Mouse (Mus musculus) testis, adult 2 months (tissue): ENCODE measurements around the gene Ap1ar. TPM values are rescaled to one million over a fixed set of nuclear protein-coding genes. Genes with fewer than 3 reads are reported as not detected.

Experiments used
- H3K27ac ChIP-seq: fragments of 200-500 bp; 2 replicates; pipeline ENCODE4 v1.5.1; 2012; ENCODE audit warnings: low read depth, low read length; ENCODE audit not compliant: control insufficient read depth, insufficient read depth
- H3K27me3 ChIP-seq: fragments of 200-500 bp; 2 replicates; pipeline ENCODE4 v1.6.1; 2012; ENCODE audit warnings: mild to moderate bottlenecking, low read length, moderate library complexity; ENCODE audit not compliant: control insufficient read depth, insufficient read depth
- H3K36me3 ChIP-seq: fragments of 200-500 bp; 2 replicates; pipeline ENCODE4 v1.6.1; 2012; ENCODE audit warnings: mild to moderate bottlenecking, low read length; ENCODE audit not compliant: control insufficient read depth, insufficient read depth
- H3K4me1 ChIP-seq: fragments of 200-500 bp; 2 replicates; pipeline ENCODE4 v1.6.1; 2012; ENCODE audit warnings: low read length; ENCODE audit not compliant: control insufficient read depth, insufficient read depth
- H3K4me3 ChIP-seq: fragments of 200-500 bp; 2 replicates; pipeline ENCODE4 v1.5.1; 2012; ENCODE audit warnings: low read depth, mild to moderate bottlenecking, low read length, moderate library complexity, mixed read lengths; ENCODE audit not compliant: control insufficient read depth
- CTCF ChIP-seq: fragments of 200-500 bp; IDR thresholded peaks from 2 replicates; pipeline ENCODE4 v1.5.1; 2012; ENCODE audit warnings: low read depth, mild to moderate bottlenecking, inconsistent platforms, low read length, moderate library complexity; ENCODE audit not compliant: control insufficient read depth, insufficient read depth, insufficient replicate concordance
- POLR2A ChIP-seq: fragments of 200-500 bp; IDR thresholded peaks from 2 replicates; pipeline ENCODE4 v1.6.1; 2012; ENCODE audit warnings: low read depth, mild to moderate bottlenecking, inconsistent platforms, low read length, moderate library complexity; ENCODE audit not compliant: control insufficient read depth
- polyA plus RNA-seq: library from polyadenylated mRNA; depleted of rRNA; stranded (reverse); fragments of >200 nt; gene quantifications from 2 replicates; pipeline ENCODE4 v1.2.3, GENCODE M21; 2012

Ap1ar gene
- polyA plus RNA-seq, 1 experiment = 13.5 TPM

GRCm38 (mm10) chr3:127805991-127806390 lies 31.3 kb downstream of the Ap1ar start:
- Histone ChIP-seq H3K36me3 (no peaks in the 10 kb centered on the region), H3K4me1 (no peaks in the 10 kb centered on the region), H3K27me3 (no peaks in the 10 kb centered on the region), H3K4me3 (no peak overlapping the region), H3K27ac (no peak overlapping the region)
- TF ChIP-seq CTCF = no peak
- no peak for TF ChIP-seq POLR2A

- TF ChIP-seq CTCF (no peak), POLR2A (no peak)
- no peak overlapping the region for H3K4me3 ChIP-seq
These were observed 32.3 kb downstream of the Ap1ar start for GRCm38 (mm10) chr3:127805071-127805470.

GRCm38 (mm10) chr3:127804439-127804838 lies 32.9 kb downstream of the Ap1ar start:
- Histone ChIP-seq H3K36me3 (no peaks in the 10 kb centered on the region), H3K4me1 (no peaks in the 10 kb centered on the region), H3K27ac (no peak overlapping the region), H3K27me3 (no peaks in the 10 kb centered on the region), H3K4me3 (no peak overlapping the region)
- no peak for TF ChIP-seq POLR2A
- no peak for TF ChIP-seq CTCF

More at GRCm38 (mm10) chr3:127805071-127805470, 32.3 kb downstream of the Ap1ar start:
- H3K36me3 ChIP-seq = no peaks in the 10 kb centered on the region
- H3K4me1 ChIP-seq = no peaks in the 10 kb centered on the region
- no peaks in the 10 kb centered on the region for H3K27me3 ChIP-seq
- no peak overlapping the region for H3K27ac ChIP-seq

- TF ChIP-seq CTCF = no peak
- TF ChIP-seq POLR2A = no peak
- Histone ChIP-seq H3K36me3 (no peaks in the 10 kb centered on the region), H3K4me3 (no peak overlapping the region), H3K27ac (no peak overlapping the region), H3K4me1 (no peaks in the 10 kb centered on the region), H3K27me3 (no peaks in the 10 kb centered on the region)
These were observed 34.5 kb downstream of the Ap1ar start for GRCm38 (mm10) chr3:127802814-127803213.

GRCm38 (mm10) chr3:127801162-127801561 lies 36.2 kb downstream of the Ap1ar start:
- Histone ChIP-seq H3K4me3 (no peak overlapping the region), H3K4me1 (no peaks in the 10 kb centered on the region), H3K27ac (no peak overlapping the region), H3K27me3 (no peaks in the 10 kb centered on the region), H3K36me3 (no peaks in the 10 kb centered on the region)
- TF ChIP-seq CTCF (no peak), POLR2A (no peak)

GRCm38 (mm10) chr3:127796271-127796670 lies 41.1 kb downstream of the Ap1ar start:
- H3K4me3 ChIP-seq = no peak overlapping the region
- no peak for TF ChIP-seq POLR2A
- no peak for TF ChIP-seq CTCF
- no peaks in the 10 kb centered on the region for H3K27me3 ChIP-seq

GRCm38 (mm10) chr3:127795762-127796161 lies 41.6 kb downstream of the Ap1ar start:
- no peaks in the 10 kb centered on the region for H3K27me3 ChIP-seq
- H3K36me3 ChIP-seq = no peaks in the 10 kb centered on the region
- no peaks in the 10 kb centered on the region; the same call in none of the 2 replicates for H3K4me1 ChIP-seq
- no peak overlapping the region for H3K27ac ChIP-seq
- no peak overlapping the region for H3K4me3 ChIP-seq
- TF ChIP-seq CTCF = no peak
- no peak for TF ChIP-seq POLR2A

More at GRCm38 (mm10) chr3:127796271-127796670, 41.1 kb downstream of the Ap1ar start:
- no peaks in the 10 kb centered on the region for H3K36me3 ChIP-seq
- H3K4me1 ChIP-seq = no peaks in the 10 kb centered on the region
- H3K27ac ChIP-seq = no peak overlapping the region

- Histone ChIP-seq H3K4me1 (peaks cover 8% of the 10 kb centered on the region), H3K27ac (no peak overlapping the region), H3K36me3 (no peaks in the 10 kb centered on the region), H3K4me3 (no peak overlapping the region), H3K27me3 (peaks cover 6% of the 10 kb centered on the region)
- TF ChIP-seq CTCF (no peak), POLR2A (no peak)
These were observed 44.3 kb downstream of the Ap1ar start for GRCm38 (mm10) chr3:127793022-127793421.
